Mouse (Mus musculus) stomach, postnatal 0 days (tissue): ENCODE measurements at regions not wholly inside any gene's neighbourhood (a gene's known extent, or its start where the extent isn't known, plus 50 kb on each side); places are given as distances from the start of the nearest gene placed in this dataset.

ENCODE experiments used
- ATAC-seq: fragments of 200-750 bp; cut with Nextera tagmentation; 2 replicates; pipeline ENCODE4 v1.8.0; 2017; ENCODE audit not compliant: low FRiP score, low TSS enrichment
- DNase-seq: peaks from one replicate; pipeline ENCODE4 v3.0.0-alpha.2; 2016; ENCODE audit warnings: low spot score
- H3K27ac ChIP-seq: fragments of 300-500 bp; sonication (generic); replicated peaks from 2 replicates; pipeline ENCODE4 v1.5.1; 2014; ENCODE audit warnings: mild to moderate bottlenecking, control low read depth
- H3K27me3 ChIP-seq: fragments of 300-500 bp; sonication (generic); 2 replicates; pipeline ENCODE4 v1.6.1; 2014; ENCODE audit warnings: low read length; ENCODE audit not compliant: control insufficient read depth, insufficient read depth
- H3K36me3 ChIP-seq: fragments of 300-500 bp; sonication (generic); 2 replicates; pipeline ENCODE4 v1.6.1; 2014; ENCODE audit warnings: low read length, mixed read lengths; ENCODE audit not compliant: control insufficient read depth, insufficient read depth
- H3K4me1 ChIP-seq: fragments of 300-500 bp; sonication (generic); replicated peaks from 2 replicates; pipeline ENCODE4 v1.6.1; 2014; ENCODE audit warnings: antibody characterized with exemption; ENCODE audit not compliant: control insufficient read depth, insufficient read depth
- H3K4me2 ChIP-seq: fragments of 300-500 bp; sonication (generic); replicated peaks from 2 replicates; pipeline ENCODE4 v1.6.1; 2014; ENCODE audit warnings: low read depth, mild to moderate bottlenecking, control low read depth, moderate library complexity
- H3K4me3 ChIP-seq: fragments of 300-500 bp; sonication (generic); 2 replicates; pipeline ENCODE4 v1.5.1; 2014; ENCODE audit warnings: low read depth, low read length, control low read depth
- H3K9ac ChIP-seq: fragments of 300-500 bp; sonication (generic); 2 replicates; pipeline ENCODE4 v1.6.1; 2014; ENCODE audit warnings: mild to moderate bottlenecking, low read length, control low read depth, mixed read lengths
- H3K9me3 ChIP-seq: fragments of 300-500 bp; sonication (generic); 2 replicates; pipeline ENCODE4 v1.6.1; 2016; ENCODE audit warnings: low read length; ENCODE audit not compliant: control insufficient read depth
- CTCF ChIP-seq: IDR thresholded peaks from 2 replicates; pipeline ENCODE4 v1.5.1; 2016; ENCODE audit warnings: antibody characterized with exemption, low read depth, mild to moderate bottlenecking, moderate library complexity
- EP300 ChIP-seq: optimal IDR thresholded peaks from 2 replicates; pipeline ENCODE3; 2016; ENCODE audit warnings: antibody characterized with exemption
- WGBS: fragments of 180-500 bp; shearing (Covaris S2); extraction: QIAGEN DNeasy Blood & Tissue Kit; methylation state at CpG from one replicate; pipeline ENCODE4 v1.1.7; 2014; 5-methylcytosine and 5-hydroxymethylcytosine counted together

DNA sequence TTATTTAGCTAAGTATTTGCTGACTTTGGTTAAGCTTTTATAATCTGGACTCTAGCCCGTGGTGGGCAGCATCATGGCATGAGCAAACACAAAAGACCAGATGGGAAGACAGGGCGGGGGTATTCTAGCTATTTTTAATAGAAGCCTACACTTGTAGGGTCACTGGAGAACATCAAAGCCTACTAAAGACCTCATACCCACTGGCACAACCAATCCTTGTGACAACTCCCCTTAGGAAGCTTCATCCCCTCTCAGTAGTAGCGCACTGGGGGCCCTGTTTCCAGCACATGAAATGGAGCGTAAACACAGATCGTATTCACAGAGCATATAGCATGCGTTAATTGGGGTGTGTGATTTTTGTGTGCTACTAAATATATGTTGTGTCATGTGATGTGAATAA, 202.4 kb downstream of the Smoc2 start:
- Histone ChIP-seq H3K9ac (no peak overlapping the region), H3K27me3 (no peaks in the 10 kb centered on the region), H3K27ac (no peak overlapping the region), H3K4me3 (no peak overlapping the region), H3K9me3 (no peaks in the 10 kb centered on the region), H3K36me3 (no peaks in the 10 kb centered on the region), H3K4me1 (no peaks in the 10 kb centered on the region), H3K4me2 (no peak overlapping the region)
- DNase-seq (no peak), ATAC-seq (no peak)
- no peak for TF ChIP-seq CTCF
- TF ChIP-seq EP300, result no peak
- WGBS, result 87% methylated on average over 6 of the region's 6 CpGs

DNA sequence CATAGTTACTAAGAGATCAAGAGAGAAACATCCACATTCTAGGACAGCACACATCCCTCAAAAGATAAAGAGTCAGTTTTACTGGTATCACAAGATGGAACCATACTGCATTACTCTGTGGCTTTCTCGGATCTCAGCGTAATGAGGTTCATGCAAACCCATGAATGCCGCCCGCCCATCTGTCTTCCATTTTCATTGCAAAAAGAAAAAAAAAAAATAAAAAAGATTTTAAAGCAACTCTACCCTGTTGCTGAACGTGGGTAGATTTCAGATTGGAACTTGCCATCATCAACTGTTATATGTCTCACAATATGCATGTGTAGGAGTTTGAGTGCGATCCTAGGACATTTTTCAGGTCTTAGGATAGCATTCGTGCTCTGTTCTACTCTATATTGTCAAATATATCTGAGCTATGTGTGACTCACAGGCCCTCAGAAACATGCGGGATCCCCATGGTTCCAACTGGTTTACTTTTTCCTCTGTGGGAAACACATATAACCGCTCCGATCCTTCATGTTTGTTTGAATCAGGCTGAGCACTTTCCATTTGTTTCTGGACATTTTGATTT, 199.7 kb downstream of the Smoc2 start:
- Histone ChIP-seq H3K27me3 (no peaks in the 10 kb centered on the region), H3K9ac (no peak overlapping the region), H3K36me3 (no peaks in the 10 kb centered on the region), H3K9me3 (no peaks in the 10 kb centered on the region), H3K4me1 (no peaks in the 10 kb centered on the region), H3K4me2 (no peak overlapping the region), H3K27ac (no peak overlapping the region), H3K4me3 (no peak overlapping the region)
- 87% methylated on average over 10 of the region's 10 CpGs for WGBS
- ATAC-seq (no peak), DNase-seq (no peak)
- TF ChIP-seq EP300, result no peak
- no peak for TF ChIP-seq CTCF

DNA sequence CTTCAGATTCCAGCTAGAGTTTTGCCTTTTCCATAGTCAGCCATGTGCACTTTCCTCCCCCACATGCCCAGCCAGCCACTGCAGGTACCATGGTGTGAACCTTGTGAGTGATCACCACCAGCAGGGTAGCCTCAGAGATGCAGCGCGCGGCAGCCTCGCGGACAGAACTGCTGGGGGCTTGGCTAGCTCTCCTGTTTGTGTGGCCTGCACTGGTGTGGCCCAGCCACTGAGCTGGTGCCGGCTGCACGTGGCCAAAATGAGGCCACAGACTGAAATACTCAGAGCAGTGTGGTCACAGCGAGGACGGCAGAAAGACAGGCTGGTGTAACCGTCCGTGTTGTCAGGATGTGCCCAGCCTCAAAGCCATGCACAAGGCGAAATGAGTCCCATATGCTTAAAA, 197.4 kb downstream of the Smoc2 start:
- H3K9ac ChIP-seq, result no peak overlapping the region
- no peak overlapping the region for H3K4me2 ChIP-seq
- H3K27ac ChIP-seq, result no peak overlapping the region
- no peak for DNase-seq
- H3K4me3 ChIP-seq, result no peak overlapping the region
- WGBS, result 79% methylated on average over 12 of the region's 12 CpGs
- no peaks in the 10 kb centered on the region for H3K27me3 ChIP-seq
- H3K36me3 ChIP-seq, result no peaks in the 10 kb centered on the region
- no peaks in the 10 kb centered on the region for H3K4me1 ChIP-seq
- no peaks in the 10 kb centered on the region for H3K9me3 ChIP-seq
- no peak for ATAC-seq
- TF ChIP-seq CTCF, result no peak
- no peak for TF ChIP-seq EP300

DNA sequence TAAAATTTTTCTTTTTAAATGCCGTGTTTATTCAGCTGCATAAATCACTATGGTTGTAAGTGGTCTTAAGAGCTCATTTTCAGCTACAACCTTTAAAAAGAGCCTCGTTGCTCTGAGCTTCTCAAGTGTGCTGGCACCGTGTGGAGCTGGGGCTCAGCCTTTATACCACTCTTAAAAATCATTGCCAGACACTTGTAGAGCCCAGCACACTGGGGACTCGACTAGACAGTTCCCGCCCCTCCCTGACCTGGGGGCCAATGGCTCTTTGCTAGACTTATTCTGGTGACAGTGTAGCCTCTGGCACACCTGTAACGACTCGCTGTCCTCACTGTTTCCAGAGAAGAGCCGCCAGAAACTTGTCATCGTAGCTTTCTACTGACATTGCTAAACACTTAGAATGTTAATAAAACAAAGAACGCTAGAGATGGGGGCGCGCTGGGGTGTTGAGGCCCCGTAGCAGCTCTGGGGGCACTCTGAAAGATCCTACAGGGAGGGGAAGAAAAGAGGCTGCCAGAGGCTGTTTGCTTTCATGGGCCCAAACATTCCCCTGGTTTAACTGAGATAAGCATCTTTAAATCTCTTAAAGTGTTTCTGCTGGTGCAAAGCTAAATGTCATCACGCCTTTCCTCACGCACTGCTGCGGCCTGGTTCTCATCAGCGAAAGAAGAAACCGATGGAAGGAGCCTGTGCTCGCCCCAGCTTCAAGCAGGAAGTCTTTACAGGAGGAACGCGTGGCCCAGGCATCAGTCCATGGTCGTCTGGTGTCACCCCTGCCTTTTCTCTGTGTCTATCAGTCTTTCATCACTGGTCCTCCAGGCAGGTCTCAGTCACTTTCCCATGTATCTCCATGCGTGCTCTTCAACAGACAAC, 196.7 kb downstream of the Smoc2 start:
- Histone ChIP-seq H3K36me3 (no peaks in the 10 kb centered on the region), H3K4me3 (no peak overlapping the region), H3K4me2 (0 out of 2 replicates have a peak overlapping the region, but pooled peaks have one; percentile 14), H3K9me3 (no peaks in the 10 kb centered on the region), H3K4me1 (no peaks in the 10 kb centered on the region), H3K27me3 (no peaks in the 10 kb centered on the region), H3K9ac (no peak overlapping the region), H3K27ac (no peak overlapping the region)
- DNase-seq (no peak), ATAC-seq (no peak; the same call in 1 of the 2 replicates)
- no peak for TF ChIP-seq EP300
- no peak for TF ChIP-seq CTCF
- WGBS, result 13% methylated on average over 23 of the region's 23 CpGs

DNA sequence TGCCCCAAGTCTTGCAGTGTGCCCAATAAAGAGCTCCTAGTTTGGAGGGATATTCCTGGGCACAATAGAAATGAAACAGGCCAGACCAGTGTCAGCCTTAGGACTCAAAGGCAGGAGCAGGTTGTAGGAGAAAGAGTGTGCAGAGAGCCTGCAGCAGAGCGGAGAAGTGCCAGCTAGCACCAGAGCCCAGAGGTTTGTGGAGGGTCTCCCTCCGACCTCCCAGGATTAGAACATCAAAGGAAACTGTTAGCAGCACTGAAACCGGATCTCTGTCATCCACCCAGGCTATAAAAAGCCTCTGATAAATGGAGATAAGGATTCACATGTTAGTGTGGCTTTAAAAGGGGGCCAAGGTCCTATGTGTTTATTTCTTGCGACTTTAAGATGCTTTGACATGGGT, 196.0 kb downstream of the Smoc2 start:
- no peaks in the 10 kb centered on the region for H3K4me1 ChIP-seq
- H3K4me3 ChIP-seq, result no peak overlapping the region
- H3K36me3 ChIP-seq, result no peaks in the 10 kb centered on the region
- TF ChIP-seq EP300 (no peak), CTCF (no peak)
- H3K9ac ChIP-seq, result no peak overlapping the region
- H3K27me3 ChIP-seq, result no peaks in the 10 kb centered on the region
- H3K4me2 ChIP-seq, result no peak overlapping the region
- no peak overlapping the region for H3K27ac ChIP-seq
- DNase-seq, result no peak
- H3K9me3 ChIP-seq, result no peaks in the 10 kb centered on the region
- WGBS, result 23% methylated on average over 4 of the region's 4 CpGs
- ATAC-seq, result no peak

DNA sequence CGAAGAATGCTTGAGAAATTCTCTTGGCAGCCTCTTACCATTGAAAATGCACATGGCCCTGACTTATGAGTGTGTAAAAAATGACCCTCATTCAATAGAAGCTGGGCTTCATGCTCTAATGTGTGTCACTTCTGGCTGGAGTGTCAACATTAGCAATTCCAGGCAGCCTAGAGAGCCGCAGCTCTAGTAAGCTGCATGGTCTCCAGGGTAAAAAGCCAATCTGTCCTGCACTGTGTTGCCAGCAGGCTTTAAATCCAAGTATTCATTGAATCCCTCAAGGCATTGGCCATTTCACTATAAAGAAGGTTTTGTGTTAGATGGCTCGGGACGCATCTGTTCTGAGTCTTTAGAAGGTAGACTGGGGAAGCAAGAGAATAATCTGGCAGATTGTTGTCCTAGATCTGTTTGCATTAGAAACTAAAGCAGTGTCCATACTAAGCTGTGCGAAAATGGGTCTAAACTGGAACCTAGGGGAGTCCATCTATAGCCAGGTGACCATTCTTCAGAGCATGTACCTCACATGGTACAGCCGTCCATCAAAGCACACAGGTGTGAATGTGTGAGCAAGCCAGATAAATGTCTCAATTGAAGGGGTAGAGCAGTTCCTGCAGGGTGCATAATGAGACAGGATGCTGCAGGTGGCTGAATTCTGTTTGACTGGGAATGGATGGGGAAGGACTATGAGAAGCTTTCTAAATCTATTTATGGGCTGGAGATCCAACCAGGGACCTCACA, 189.6 kb downstream of the Smoc2 start:
- Histone ChIP-seq H3K9me3 (no peaks in the 10 kb centered on the region), H3K27me3 (no peaks in the 10 kb centered on the region), H3K27ac (no peak overlapping the region), H3K36me3 (no peaks in the 10 kb centered on the region), H3K4me2 (no peak overlapping the region), H3K4me1 (no peaks in the 10 kb centered on the region), H3K9ac (no peak overlapping the region), H3K4me3 (no peak overlapping the region)
- DNase-seq (no peak), ATAC-seq (no peak)
- WGBS, result 62% methylated on average over 6 of the region's 6 CpGs
- TF ChIP-seq EP300, result no peak
- TF ChIP-seq CTCF, result no peak
